Mouse (Mus musculus) CD8-positive naive resting alpha-beta T cell, adult 2 months (primary cell): ENCODE results near the gene Cd300e.

Experiments
- DNase-seq, 2 experiments: peaks; one replicate each; pipeline ENCODE4 v3.0.0; 2022; ENCODE audit warnings: low read depth in 2 of 2, low spot score in 2 of 2

Gene Cd300e

GRCm38 (mm10) chr11:115004070-115004469 lies 57.9 kb downstream of the Cd300e start:
- DNase-seq: no peak
